Mouse (Mus musculus): Measurements from ENCODE around the gene Trem1. TPM values are rescaled to one million over a fixed set of nuclear protein-coding genes. Genes with fewer than 3 reads are reported as not detected.

The Trem1 gene
- 0.07 TPM in 1 of 2 replicates, not detected in the other for polyA plus RNA-seq (2012; ENCODE audit: insufficient read depth, low replicate concordance)

DNA sequence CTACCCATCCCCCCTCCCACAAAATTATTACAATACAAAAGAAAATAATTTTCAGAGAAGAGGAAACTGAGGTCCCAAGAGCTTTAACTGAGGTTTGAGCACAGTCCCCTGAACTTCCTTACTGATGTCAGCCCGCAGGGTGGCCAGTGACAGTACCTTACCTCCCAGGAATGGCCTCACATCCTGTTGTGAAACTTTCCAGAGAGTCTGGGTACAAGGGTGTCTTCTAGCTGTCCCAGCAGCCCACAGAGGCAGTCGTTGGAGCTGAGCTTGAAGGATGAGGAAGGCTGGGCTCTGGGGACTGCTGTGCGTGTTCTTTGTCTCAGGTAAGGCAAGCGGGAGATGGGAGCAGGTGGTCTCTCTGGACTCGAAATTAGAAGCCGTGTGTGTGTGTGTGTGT is at the start of gene Trem1:
Trem1 (plus strand) TSS at position 251 of the 400 bp plus-strand sequence.
- Histone ChIP-seq H3K9me3 (no peaks in the 10 kb centered on the region), H3K4me1 (peaks cover 33% of the 10 kb centered on the region), H3K27me3 (replicated peaks) (no peaks in the 10 kb centered on the region), H3K4me3 (replicated peaks) (no peak within 1 kb of the TSS), H3K36me3 (replicated peaks; ENCODE audit: low read length) (no peaks in the 10 kb centered on the region)
- TF ChIP-seq FLI1 (IDR thresholded peaks at IDR 0.05; ENCODE audit: low read length) (no peak), GATA1 (IDR thresholded peaks at IDR 0.05; ENCODE audit: borderline replicate concordance, low read length) (no peak)

DNA sequence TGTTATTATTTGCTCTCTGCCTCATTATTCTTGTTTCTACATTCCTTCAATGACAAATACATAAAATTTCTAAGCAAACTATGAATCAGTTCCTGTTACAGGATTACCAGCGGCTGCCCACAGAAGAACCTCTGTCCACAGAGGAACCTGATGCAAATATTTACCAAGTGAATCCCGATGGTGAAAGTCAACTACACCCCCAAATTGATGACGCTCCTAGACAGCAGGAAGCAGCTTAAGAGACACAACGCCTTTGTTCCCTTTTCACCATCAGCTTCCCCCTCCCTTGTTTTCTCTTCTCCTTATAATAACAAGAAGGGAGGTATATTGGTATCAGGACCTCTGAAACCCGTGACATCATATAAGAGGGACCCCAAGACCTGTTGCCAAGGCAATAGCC is 47.3 kb upstream of the Trem1 start:
- no peak for TF ChIP-seq GATA1 (IDR thresholded peaks at IDR 0.05; ENCODE audit: borderline replicate concordance, low read length)
- TF ChIP-seq FLI1 (IDR thresholded peaks at IDR 0.05; ENCODE audit: low read length) = no peak
- Histone ChIP-seq H3K27me3 (replicated peaks) (peaks cover 2% of the 10 kb centered on the region), H3K36me3 (replicated peaks; ENCODE audit: low read length) (no peaks in the 10 kb centered on the region), H3K4me1 (peaks cover 9% of the 10 kb centered on the region; the same call in 1 of the 2 replicates), H3K4me3 (replicated peaks) (no peak overlapping the region), H3K9me3 (0 out of 2 replicates have a peak, but pooled peaks cover 4% of the 10 kb centered on the region)

GRCm38 (mm10) chr17:48192366-48192765 is 40.2 kb upstream of the Trem1 start:
- no peaks in the 10 kb centered on the region for H3K4me1 ChIP-seq
- no peaks in the 10 kb centered on the region for H3K36me3 ChIP-seq (replicated peaks; ENCODE audit: low read length)
- no peaks in the 10 kb centered on the region for H3K27me3 ChIP-seq (replicated peaks)
- H3K9me3 ChIP-seq = no peaks in the 10 kb centered on the region
- H3K4me3 ChIP-seq (replicated peaks) = no peak overlapping the region
- TF ChIP-seq FLI1 (IDR thresholded peaks at IDR 0.05; ENCODE audit: low read length) (no peak), GATA1 (IDR thresholded peaks at IDR 0.05; ENCODE audit: borderline replicate concordance, low read length) (no peak)

GRCm38 (mm10) chr17:48203086-48203485 is 29.5 kb upstream of the Trem1 start:
- TF ChIP-seq FLI1 (IDR thresholded peaks at IDR 0.05; ENCODE audit: low read length) = no peak
- Histone ChIP-seq H3K9me3 (peaks cover 9% of the 10 kb centered on the region), H3K4me3 (replicated peaks) (no peak overlapping the region), H3K36me3 (replicated peaks; ENCODE audit: low read length) (no peaks in the 10 kb centered on the region), H3K4me1 (no peaks in the 10 kb centered on the region), H3K27me3 (replicated peaks) (no peaks in the 10 kb centered on the region)

DNA sequence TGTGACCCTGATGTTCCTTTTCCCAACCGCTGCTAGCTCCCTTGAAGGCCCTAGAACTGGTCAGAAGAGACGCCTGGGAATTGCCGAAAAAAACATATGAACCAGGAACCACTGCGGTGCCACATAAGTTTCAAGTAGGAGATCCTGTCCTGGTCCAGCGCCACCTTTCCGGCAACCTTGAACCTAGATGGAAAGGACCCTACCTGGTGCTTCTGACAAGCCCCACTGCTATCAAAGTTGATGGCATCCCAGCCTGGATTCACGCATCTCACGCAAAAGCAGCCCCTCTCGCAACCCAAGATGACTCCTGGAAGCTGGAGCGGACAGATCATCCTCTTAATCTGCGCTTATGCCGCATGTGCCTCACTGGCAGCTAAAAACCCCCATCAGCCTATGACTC is 20.0 kb upstream of the Trem1 start:
- no peaks in the 10 kb centered on the region for H3K4me1 ChIP-seq
- peaks cover 3% of the 10 kb centered on the region; the same call in 1 of the 2 replicates for H3K9me3 ChIP-seq
- no peaks in the 10 kb centered on the region for H3K36me3 ChIP-seq (replicated peaks; ENCODE audit: low read length)
- H3K4me3 ChIP-seq (replicated peaks) = no peak overlapping the region
- no peaks in the 10 kb centered on the region for H3K27me3 ChIP-seq (replicated peaks)
- TF ChIP-seq FLI1 (IDR thresholded peaks at IDR 0.05; ENCODE audit: low read length) = no peak
- no peak for TF ChIP-seq GATA1 (IDR thresholded peaks at IDR 0.05; ENCODE audit: borderline replicate concordance, low read length)

DNA sequence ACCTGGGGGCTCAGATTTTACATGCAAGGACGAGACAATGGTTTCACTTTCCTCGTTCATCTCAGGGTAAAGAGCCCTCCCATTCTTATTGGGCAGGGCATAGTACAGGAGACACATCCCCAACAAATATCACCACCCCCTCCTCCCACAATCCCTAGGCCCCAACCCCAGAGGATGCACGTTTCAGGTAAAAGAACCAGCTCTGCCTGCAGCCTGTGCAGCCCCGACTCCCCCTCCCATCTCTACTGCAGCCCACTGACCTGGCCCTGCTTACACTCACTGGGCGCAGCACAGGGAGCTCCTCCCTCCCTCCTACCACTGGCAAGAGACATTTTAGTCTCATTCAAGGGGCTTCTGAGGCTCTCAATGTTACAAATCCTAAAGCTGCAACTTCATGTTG is 19.1 kb upstream of the Trem1 start:
- Histone ChIP-seq H3K9me3 (peaks cover 3% of the 10 kb centered on the region; the same call in 1 of the 2 replicates), H3K27me3 (replicated peaks) (no peaks in the 10 kb centered on the region), H3K36me3 (replicated peaks; ENCODE audit: low read length) (no peaks in the 10 kb centered on the region), H3K4me1 (no peaks in the 10 kb centered on the region), H3K4me3 (replicated peaks) (no peak overlapping the region)
- TF ChIP-seq FLI1 (IDR thresholded peaks at IDR 0.05; ENCODE audit: low read length) (no peak), GATA1 (IDR thresholded peaks at IDR 0.05; ENCODE audit: borderline replicate concordance, low read length) (no peak)

GRCm38 (mm10) chr17:48215429-48215828 is 17.1 kb upstream of the Trem1 start:
- Histone ChIP-seq H3K27me3 (replicated peaks) (no peaks in the 10 kb centered on the region), H3K4me1 (no peaks in the 10 kb centered on the region), H3K9me3 (peaks cover 3% of the 10 kb centered on the region; the same call in 1 of the 2 replicates), H3K36me3 (replicated peaks; ENCODE audit: low read length) (no peaks in the 10 kb centered on the region), H3K4me3 (replicated peaks) (no peak overlapping the region)
- no peak for TF ChIP-seq FLI1 (IDR thresholded peaks at IDR 0.05; ENCODE audit: low read length)
- TF ChIP-seq GATA1 (IDR thresholded peaks at IDR 0.05; ENCODE audit: borderline replicate concordance, low read length) = no peak

- no peaks in the 10 kb centered on the region for H3K36me3 ChIP-seq (replicated peaks; ENCODE audit: low read length)
- no peaks in the 10 kb centered on the region for H3K9me3 ChIP-seq
- TF ChIP-seq GATA1 (IDR thresholded peaks at IDR 0.05; ENCODE audit: borderline replicate concordance, low read length) = no peak
- TF ChIP-seq FLI1 (IDR thresholded peaks at IDR 0.05; ENCODE audit: low read length) = no peak
- H3K4me3 ChIP-seq (replicated peaks) = peak overlapping the region; percentile 30
- H3K27me3 ChIP-seq (replicated peaks) = no peaks in the 10 kb centered on the region
- peaks cover 33% of the 10 kb centered on the region for H3K4me1 ChIP-seq
Observed at GRCm38 (mm10) chr17:48230680-48231079, 1.9 kb upstream of the Trem1 start.

- H3K4me3 ChIP-seq (replicated peaks) = no peak overlapping the region
- no peak for TF ChIP-seq FLI1 (IDR thresholded peaks at IDR 0.05; ENCODE audit: low read length)
- no peak for TF ChIP-seq GATA1 (IDR thresholded peaks at IDR 0.05; ENCODE audit: borderline replicate concordance, low read length)
- no peaks in the 10 kb centered on the region for H3K36me3 ChIP-seq (replicated peaks; ENCODE audit: low read length)
- H3K4me1 ChIP-seq = peaks cover 33% of the 10 kb centered on the region
- H3K27me3 ChIP-seq (replicated peaks) = no peaks in the 10 kb centered on the region
- H3K9me3 ChIP-seq = peaks cover 4% of the 10 kb centered on the region; the same call in 1 of the 2 replicates
Observed at GRCm38 (mm10) chr17:48233789-48234188, 1.2 kb downstream of the Trem1 start.

GRCm38 (mm10) chr17:48234550-48234949 is 2.0 kb downstream of the Trem1 start:
- H3K36me3 ChIP-seq (replicated peaks; ENCODE audit: low read length) = no peaks in the 10 kb centered on the region
- TF ChIP-seq GATA1 (IDR thresholded peaks at IDR 0.05; ENCODE audit: borderline replicate concordance, low read length) (no peak), FLI1 (IDR thresholded peaks at IDR 0.05; ENCODE audit: low read length) (no peak)
- peaks cover 27% of the 10 kb centered on the region for H3K4me1 ChIP-seq
- peaks cover 4% of the 10 kb centered on the region; the same call in 1 of the 2 replicates for H3K9me3 ChIP-seq
- H3K27me3 ChIP-seq (replicated peaks) = no peaks in the 10 kb centered on the region
- no peak overlapping the region for H3K4me3 ChIP-seq (replicated peaks)
